ENCODE assay signal across 8 mouse cellular contexts in genomic region chr15:79347165-79347844, GRCm38 (mm10). TPM values are rescaled to one million over a fixed set of nuclear protein-coding genes. Genes with fewer than 3 reads are reported as not detected.
A peak's percentile ranks its signal among the peaks of the same experiment; 100 is the strongest.
DNase-seq lines count a peak whose midpoint lies in the region; ATAC-seq and TF ChIP-seq lines count a peak whose summit lies in the region.

No protein-coding gene starts in this region.

- H3K36me3 ChIP-seq in CH12.LX (replicated peaks in 1 of 2; ENCODE audit: control insufficient read depth in 1 of 2, insufficient read depth in 1 of 2, low read length in 1 of 2), result peaks cover 0 to 22% of the 10 kb centered on the region in 2 experiments
- no peaks in the 10 kb centered on the region for H3K36me3 ChIP-seq in forebrain, embryonic 11.5 days (ENCODE audit: control insufficient read depth, insufficient read depth, low read length)
- H3K36me3 ChIP-seq in heart, embryonic 16.5 days (ENCODE audit: control insufficient read depth, insufficient read depth), result no peaks in the 10 kb centered on the region
- no peaks in the 10 kb centered on the region for H3K36me3 ChIP-seq in liver, embryonic 15.5 days (replicated peaks)
- H3K36me3 ChIP-seq in neural tube, embryonic 11.5 days (ENCODE audit: control insufficient read depth, insufficient read depth, low read length), result no peaks in the 10 kb centered on the region
- H3K36me3 ChIP-seq in stomach, postnatal 0 days (ENCODE audit: control insufficient read depth, insufficient read depth, low read length), result no peaks in the 10 kb centered on the region

- H3K4me2 ChIP-seq in CH12.LX (ENCODE audit: insufficient read depth, low read depth, poor library complexity, severe bottlenecking), result peak overlapping the region; percentile 86
- H3K4me2 ChIP-seq in forebrain, embryonic 11.5 days (ENCODE audit: low read depth, low read length, severe bottlenecking), result peak overlapping the region; percentile 96
- peak overlapping the region; percentile 69 for H3K4me2 ChIP-seq in heart, embryonic 16.5 days (ENCODE audit: low read depth, low read length)
- peak overlapping the region; percentile 95 for H3K4me2 ChIP-seq in liver, embryonic 15.5 days
- H3K4me2 ChIP-seq in neural tube, embryonic 11.5 days (ENCODE audit: low read depth), result peak overlapping the region; percentile 99
- peak overlapping the region; percentile 91 for H3K4me2 ChIP-seq in stomach, postnatal 0 days (replicated peaks; ENCODE audit: low read depth)

- peak overlapping the region; percentile 72 for H3K27ac ChIP-seq in CH12.LX (ENCODE audit: insufficient read depth, low read depth)
- H3K27ac ChIP-seq in forebrain, embryonic 11.5 days (ENCODE audit: low read depth, low read length), result peak overlapping the region; percentile 68
- H3K27ac ChIP-seq in heart, embryonic 16.5 days (ENCODE audit: low read length), result peak overlapping the region; percentile 99
- H3K27ac ChIP-seq in liver, embryonic 15.5 days (replicated peaks), result peak overlapping the region; percentile 93
- H3K27ac ChIP-seq in neural tube, embryonic 11.5 days (ENCODE audit: low read depth, low read length), result peak overlapping the region; percentile 80
- peak overlapping the region; percentile 98 for H3K27ac ChIP-seq in stomach, postnatal 0 days (replicated peaks)

- no peaks in the 10 kb centered on the region; the same call in 1 of the 2 replicates for H3K79me2 ChIP-seq in CH12.LX (replicated peaks; ENCODE audit: control insufficient read depth, extremely low read depth, insufficient read depth, poor library complexity, severe bottlenecking)

- H3K4me3 ChIP-seq in CH12.LX (replicated peaks in 1 of 3; ENCODE audit: low read depth in 2 of 3, low read length in 2 of 3, poor library complexity in 1 of 3), result peak overlapping the region; percentile 82 to 93 (median 87)
- H3K4me3 ChIP-seq in forebrain, embryonic 11.5 days (ENCODE audit: low read depth, low read length), result peak overlapping the region; percentile 67
- peak overlapping the region; percentile 76 for H3K4me3 ChIP-seq in heart, embryonic 16.5 days (ENCODE audit: low read length)
- peak overlapping the region; percentile 73 for H3K4me3 ChIP-seq in liver, embryonic 15.5 days (replicated peaks)
- H3K4me3 ChIP-seq in neural tube, embryonic 11.5 days (ENCODE audit: low read depth, low read length), result peak overlapping the region; percentile 77
- peak overlapping the region; percentile 79 for H3K4me3 ChIP-seq in stomach, postnatal 0 days (ENCODE audit: low read depth, low read length)

- no peak for TF ChIP-seq EP300 in CH12.LX (IDR thresholded peaks at IDR 0.05; ENCODE audit: low read length)
- TF ChIP-seq EP300 in stomach, postnatal 0 days (optimal IDR thresholded peaks at IDR 0.05), result no peak

- H3K27me3 ChIP-seq in CH12.LX (replicated peaks), result no peaks in the 10 kb centered on the region
- peaks cover 2% of the 10 kb centered on the region; the same call in 1 of the 2 replicates for H3K27me3 ChIP-seq in forebrain, embryonic 11.5 days (ENCODE audit: control insufficient read depth, insufficient read depth, low read length)
- no peaks in the 10 kb centered on the region for H3K27me3 ChIP-seq in heart, embryonic 16.5 days (ENCODE audit: control insufficient read depth, insufficient read depth, low read length)
- peaks cover 49% of the 10 kb centered on the region for H3K27me3 ChIP-seq in liver, embryonic 15.5 days
- peaks cover 3% of the 10 kb centered on the region; the same call in 1 of the 2 replicates for H3K27me3 ChIP-seq in neural tube, embryonic 11.5 days (ENCODE audit: control insufficient read depth, insufficient read depth, low read length)
- H3K27me3 ChIP-seq in stomach, postnatal 0 days (ENCODE audit: control insufficient read depth, insufficient read depth, low read length), result no peaks in the 10 kb centered on the region

- H3K9ac ChIP-seq in CH12.LX (ENCODE audit: insufficient read depth, low read depth), result peak overlapping the region; percentile 73
- H3K9ac ChIP-seq in forebrain, embryonic 11.5 days (ENCODE audit: low read length), result peak overlapping the region; percentile 64
- H3K9ac ChIP-seq in heart, embryonic 16.5 days (ENCODE audit: low read length), result peak overlapping the region; percentile 90
- H3K9ac ChIP-seq in liver, embryonic 15.5 days, result peak overlapping the region; percentile 76
- H3K9ac ChIP-seq in neural tube, embryonic 11.5 days (ENCODE audit: low read length), result peak overlapping the region; percentile 71
- H3K9ac ChIP-seq in stomach, postnatal 0 days (ENCODE audit: low read length), result peak overlapping the region; percentile 91

- no peak; the same call in 1 of the 2 replicates for TF ChIP-seq POLR2A in CH12.LX (IDR thresholded peaks at IDR 0.05; ENCODE audit: low read depth, low read length)

- no peak for TF ChIP-seq CTCF in CH12.LX (conservative IDR thresholded peaks at IDR 0.05 in 1 of 2, IDR thresholded peaks at IDR 0.05 in 1 of 2; ENCODE audit: low read depth in 2 of 2, low read length in 2 of 2)
- no peak for TF ChIP-seq CTCF in stomach, postnatal 0 days (IDR thresholded peaks at IDR 0.05; ENCODE audit: low read depth)

- ATAC-seq in forebrain, embryonic 11.5 days (replicated peaks; ENCODE audit: low FRiP score), result peak; percentile 92
- ATAC-seq in heart, embryonic 16.5 days (replicated peaks; ENCODE audit: extremely low read depth, insufficient read depth, low FRiP score), result peak; percentile 82
- ATAC-seq in liver, embryonic 15.5 days (ENCODE audit: insufficient read depth), result peak; percentile 72
- peak; percentile 87 for ATAC-seq in neural tube, embryonic 11.5 days (ENCODE audit: insufficient read depth, low FRiP score, low TSS enrichment)
- peak; percentile 74 for ATAC-seq in stomach, postnatal 0 days (ENCODE audit: low FRiP score, low TSS enrichment)

- dilution Hi-C loops in CH12.LX (cut with MboI; ENCODE audit: extremely low pct_ligation_motif_present, extremely low pct_unique_long_range_greater_than_20kb, low sequenced_read_pairs), result no loop called here

- WGBS in forebrain, embryonic 11.5 days, result 1% methylated on average over 58 of the region's 61 CpGs
- under 1% methylated on average over 61 of the region's 61 CpGs for WGBS in heart, embryonic 16.5 days
- WGBS in liver, embryonic 15.5 days (ENCODE audit: insufficient replicate concordance), result under 1% methylated on average over 57 of the region's 61 CpGs
- under 1% methylated on average over 55 of the region's 61 CpGs for WGBS in neural tube, embryonic 11.5 days
- WGBS in stomach, postnatal 0 days, result under 1% methylated on average over 61 of the region's 61 CpGs

- peak; percentile 93 for DNase-seq in CH12.LX (ENCODE audit: extremely low read depth)
- peak; percentile 82 for DNase-seq in c-Kit-positive CD71-negative TER-119-negative erythroid progenitor cells, embryonic 14.5 days (ENCODE audit: low read depth)
- DNase-seq in forebrain, embryonic 11.5 days (ENCODE audit: low spot score), result peak; percentile 98
- peak; percentile 91 to 93 for DNase-seq in kidney, postnatal 36 days
- peak; percentile 95 for DNase-seq in neural tube, embryonic 11.5 days (ENCODE audit: low spot score)
- DNase-seq in stomach, postnatal 0 days (ENCODE audit: low spot score), result peak; percentile 95

- peaks cover 29 to 67% of the 10 kb centered on the region in 2 experiments for H3K4me1 ChIP-seq in CH12.LX (ENCODE audit: control insufficient read depth in 1 of 2, insufficient read depth in 2 of 2)
- no peaks in the 10 kb centered on the region; the same call in none of the 2 replicates for H3K4me1 ChIP-seq in forebrain, embryonic 11.5 days (replicated peaks; ENCODE audit: control insufficient read depth, insufficient read depth, low read length)
- peaks cover 30% of the 10 kb centered on the region for H3K4me1 ChIP-seq in heart, embryonic 16.5 days (ENCODE audit: control insufficient read depth, insufficient read depth, low read length)
- H3K4me1 ChIP-seq in liver, embryonic 15.5 days (replicated peaks), result peaks cover 56% of the 10 kb centered on the region
- 0 out of 2 replicates have a peak, but pooled peaks cover 4% of the 10 kb centered on the region for H3K4me1 ChIP-seq in neural tube, embryonic 11.5 days (ENCODE audit: control insufficient read depth, insufficient read depth, low read length)
- H3K4me1 ChIP-seq in stomach, postnatal 0 days (replicated peaks; ENCODE audit: control insufficient read depth, insufficient read depth), result peaks cover 19% of the 10 kb centered on the region

- peaks cover 21% of the 10 kb centered on the region for H3K9me3 ChIP-seq in CH12.LX (replicated peaks; ENCODE audit: low read length)
- no peaks in the 10 kb centered on the region for H3K9me3 ChIP-seq in forebrain, embryonic 11.5 days (ENCODE audit: control insufficient read depth, low read length)
- no peaks in the 10 kb centered on the region for H3K9me3 ChIP-seq in heart, embryonic 16.5 days (replicated peaks; ENCODE audit: control insufficient read depth, low read length)
- no peaks in the 10 kb centered on the region for H3K9me3 ChIP-seq in liver, embryonic 15.5 days (replicated peaks)
- H3K9me3 ChIP-seq in neural tube, embryonic 11.5 days (ENCODE audit: control insufficient read depth, low read length), result no peaks in the 10 kb centered on the region
- H3K9me3 ChIP-seq in stomach, postnatal 0 days (ENCODE audit: control insufficient read depth, low read length), result no peaks in the 10 kb centered on the region

- in situ Hi-C loops in CH12.LX (cut with MboI; ENCODE audit: low pct_ligation_motif_present, low pct_unique_long_range_greater_than_20kb, low sequenced_read_pairs), result loop anchor here (25.0 kb wide), 1 partner anchor 435 kb away; the partner anchor contains the start of gene Pdxp

- no peak for TF ChIP-seq RAD21 in CH12.LX (IDR thresholded peaks at IDR 0.05; ENCODE audit: low read depth, low read length)

RNA-seq across cellular contexts. Expression of gene Maff, which starts 0.9 kb away (rescaled TPM):
- 9.3 and 15.4 TPM in 2 replicates for total RNA-seq in CH12.LX (2012; rRNA removed)
- total RNA-seq in CH12.LX (2014; rRNA removed), result 7.6 and 9.2 TPM in 2 replicates
- polyA plus RNA-seq in CH12.LX (2012; ENCODE audit: insufficient read length, low read depth), result 9.7 and 10.5 TPM in 2 replicates
- polyA plus RNA-seq in forebrain, embryonic 11.5 days (2014; fragmentation: Nextera tagmentation; extraction: Ambion mirVana), result 1.5 TPM in 2 replicates
- 3.9 and 4.1 TPM in 2 replicates for polyA plus RNA-seq in heart, embryonic 16.5 days (2015; fragmentation: Nextera tagmentation; extraction: Ambion mirVana)
- 2.1 and 2.6 TPM in 2 replicates for polyA plus RNA-seq in liver, embryonic 15.5 days (2015; fragmentation: Nextera tagmentation; extraction: Ambion mirVana)
- 1.2 and 2.9 TPM in 2 replicates for polyA plus RNA-seq in neural tube, embryonic 11.5 days (2014; fragmentation: Nextera tagmentation; extraction: Ambion mirVana)
- polyA plus RNA-seq in stomach, postnatal 0 days (2015; fragmentation: Nextera tagmentation; extraction: Ambion mirVana), result 11.4 and 11.9 TPM in 2 replicates

RNA-seq across cellular contexts. Expression of gene Pla2g6, which starts 19.1 kb away (rescaled TPM):
- 18.7 and 20.9 TPM in 2 replicates for total RNA-seq in CH12.LX (2012; rRNA removed)
- 9.1 and 9.3 TPM in 2 replicates for total RNA-seq in CH12.LX (2014; rRNA removed)
- 12.7 and 14.8 TPM in 2 replicates for polyA plus RNA-seq in CH12.LX (2012; ENCODE audit: insufficient read length, low read depth)
- polyA plus RNA-seq in forebrain, embryonic 11.5 days (2014; fragmentation: Nextera tagmentation; extraction: Ambion mirVana), result 20.8 and 22.3 TPM in 2 replicates
- polyA plus RNA-seq in heart, embryonic 16.5 days (2015; fragmentation: Nextera tagmentation; extraction: Ambion mirVana), result 12.1 and 13.7 TPM in 2 replicates
- 14.8 and 15.6 TPM in 2 replicates for polyA plus RNA-seq in liver, embryonic 15.5 days (2015; fragmentation: Nextera tagmentation; extraction: Ambion mirVana)
- 21.9 and 22.9 TPM in 2 replicates for polyA plus RNA-seq in neural tube, embryonic 11.5 days (2014; fragmentation: Nextera tagmentation; extraction: Ambion mirVana)
- polyA plus RNA-seq in stomach, postnatal 0 days (2015; fragmentation: Nextera tagmentation; extraction: Ambion mirVana), result 8.8 and 9.4 TPM in 2 replicates

RNA-seq across cellular contexts. Expression of gene Tmem184b, which starts 56.1 kb away (rescaled TPM):
- 18.9 and 21.1 TPM in 2 replicates for total RNA-seq in CH12.LX (2012; rRNA removed)
- total RNA-seq in CH12.LX (2014; rRNA removed), result 7.1 and 7.2 TPM in 2 replicates
- 38.0 and 42.7 TPM in 2 replicates for polyA plus RNA-seq in CH12.LX (2012; ENCODE audit: insufficient read length, low read depth)
- polyA plus RNA-seq in forebrain, embryonic 11.5 days (2014; fragmentation: Nextera tagmentation; extraction: Ambion mirVana), result 52.3 and 55.2 TPM in 2 replicates
- 71.7 and 75.2 TPM in 2 replicates for polyA plus RNA-seq in heart, embryonic 16.5 days (2015; fragmentation: Nextera tagmentation; extraction: Ambion mirVana)
- 11.6 and 11.7 TPM in 2 replicates for polyA plus RNA-seq in liver, embryonic 15.5 days (2015; fragmentation: Nextera tagmentation; extraction: Ambion mirVana)
- 51.2 and 52.9 TPM in 2 replicates for polyA plus RNA-seq in neural tube, embryonic 11.5 days (2014; fragmentation: Nextera tagmentation; extraction: Ambion mirVana)
- polyA plus RNA-seq in stomach, postnatal 0 days (2015; fragmentation: Nextera tagmentation; extraction: Ambion mirVana), result 21.2 and 22.3 TPM in 2 replicates

Comparison
In these comparisons a context has a peak if more than half of its experiments do, and no peak if none do; other contexts are left out.
1. Peak in every context shown above with its lines: DNase-seq, ATAC-seq, H3K4me3 ChIP-seq and H3K27ac ChIP-seq.